Mouse (Mus musculus): ENCODE measurements around the gene Tmc1. TPM values are rescaled to one million over a fixed set of nuclear protein-coding genes. Genes with fewer than 3 reads are reported as not detected.

Gene Tmc1
- polyA plus RNA-seq, 1 experiment from 2014 or later, result 0.39 TPM

Other genes starting within 250 kb of the Tmc1 start
- gene Aldh1a7, start 226.6 kb downstream of the Tmc1 start, polyA plus RNA-seq (2015; fragmentation: Nextera tagmentation; extraction: Ambion mirVana), result 2.9 and 4.4 TPM in 2 replicates